Mouse (Mus musculus) kidney, adult 2 months (tissue): ENCODE data around the gene Sftpa1. TPM values are rescaled to one million over a fixed set of nuclear protein-coding genes. Genes with fewer than 3 reads are reported as not detected.

Source experiments
- DNase-seq: peaks from one replicate; pipeline ENCODE4 v3.0.0; 2021
- H3K27ac ChIP-seq: fragments of 200-500 bp; 2 replicates; pipeline ENCODE4 v1.5.1; 2012; ENCODE audit warnings: low read depth, low read length, control low read depth, inconsistent platforms; ENCODE audit not compliant: insufficient read depth
- H3K27me3 ChIP-seq: fragments of 200-500 bp; replicated peaks from 2 replicates; pipeline ENCODE4 v1.6.1; 2012; ENCODE audit warnings: mild to moderate bottlenecking, moderate library complexity, low read length, inconsistent platforms; ENCODE audit not compliant: control insufficient read depth, insufficient read depth
- H3K36me3 ChIP-seq: fragments of 200-500 bp; 2 replicates; pipeline ENCODE4 v1.6.1; 2012; ENCODE audit warnings: mild to moderate bottlenecking, moderate library complexity, low read length, inconsistent platforms; ENCODE audit not compliant: control insufficient read depth, insufficient read depth
- H3K4me1 ChIP-seq: fragments of 200-500 bp; 2 replicates; pipeline ENCODE4 v1.6.1; 2011; ENCODE audit warnings: low read length; ENCODE audit not compliant: control insufficient read depth, insufficient read depth
- H3K4me3 ChIP-seq: fragments of 200-500 bp; 2 replicates; pipeline ENCODE4 v1.5.1; 2011; ENCODE audit warnings: mild to moderate bottlenecking, low read depth, low read length, control low read depth; ENCODE audit not compliant: insufficient read depth
- CTCF ChIP-seq: fragments of 200-500 bp; conservative IDR thresholded peaks from 2 replicates; pipeline ENCODE4 v1.5.1; 2011; ENCODE audit warnings: low read depth, mild to moderate bottlenecking, control low read depth, low read length, moderate library complexity, mixed read lengths; ENCODE audit not compliant: insufficient read depth, insufficient read length
- POLR2A ChIP-seq: fragments of 200-500 bp; IDR thresholded peaks from one replicate; pipeline ENCODE4 v1.6.1; 2011; ENCODE audit warnings: low read depth, low read length, control low read depth
- WGBS: fragments of 180-500 bp; shearing (Covaris S2); methylation state at CpG from one replicate; pipeline ENCODE4 v1.1.7; 2018; 5-methylcytosine and 5-hydroxymethylcytosine counted together
- polyA plus RNA-seq: library from polyadenylated mRNA; depleted of rRNA; stranded (reverse); fragments of >200 nt; gene quantifications from 2 replicates; pipeline ENCODE4 v1.2.3, GENCODE M21; 2012

Gene Sftpa1
- polyA plus RNA-seq, 1 experiment, result not detected

DNA sequence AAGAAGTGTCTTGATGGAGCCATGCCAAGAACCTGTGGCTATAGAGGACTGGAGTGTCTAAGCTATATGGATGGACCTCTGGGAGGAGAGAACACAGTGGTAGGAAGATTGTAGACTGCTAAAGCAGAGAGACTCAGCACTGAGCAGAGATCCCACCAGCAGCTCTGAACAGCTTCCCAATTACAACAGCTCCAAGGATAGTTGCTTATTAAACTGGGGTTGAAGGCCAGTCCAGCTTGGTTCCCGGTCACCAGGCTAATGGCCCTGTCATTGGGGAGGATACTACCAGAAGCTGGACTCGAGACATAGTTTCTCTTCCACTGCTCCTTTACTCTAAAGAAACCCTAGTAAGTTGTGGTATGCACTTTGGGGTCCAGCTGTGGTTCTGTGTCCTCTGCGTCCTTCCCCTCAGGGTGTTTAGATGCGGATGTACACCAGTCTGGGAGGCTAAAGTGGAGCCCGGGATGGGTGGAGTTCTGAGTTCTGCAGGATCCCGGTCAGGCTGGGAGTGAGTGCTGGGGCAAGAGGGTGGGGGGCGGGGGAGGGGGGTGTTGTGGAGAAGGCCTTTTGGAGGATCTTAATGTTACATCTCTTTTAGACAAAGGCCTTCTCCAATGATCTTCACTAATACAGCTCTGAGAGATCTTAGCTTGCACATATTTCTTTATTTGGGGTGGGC lies 19.8 kb downstream of the Sftpa1 start, which contains the start of gene Mbl1:
Gene Mbl1, plus strand, starts transcription at position 239 of the 679 bp plus-strand sequence.
- Histone ChIP-seq H3K36me3 (no peaks in the 10 kb centered on the region), H3K4me3 (no peak within 1 kb of the TSS), H3K27me3 (no peaks in the 10 kb centered on the region), H3K27ac (no peak within 1 kb of the TSS), H3K4me1 (no peaks in the 10 kb centered on the region)
- no peak for TF ChIP-seq POLR2A
- WGBS, result 73% methylated on average over 7 of the region's 7 CpGs
- DNase-seq, result peak; percentile 78

DNA sequence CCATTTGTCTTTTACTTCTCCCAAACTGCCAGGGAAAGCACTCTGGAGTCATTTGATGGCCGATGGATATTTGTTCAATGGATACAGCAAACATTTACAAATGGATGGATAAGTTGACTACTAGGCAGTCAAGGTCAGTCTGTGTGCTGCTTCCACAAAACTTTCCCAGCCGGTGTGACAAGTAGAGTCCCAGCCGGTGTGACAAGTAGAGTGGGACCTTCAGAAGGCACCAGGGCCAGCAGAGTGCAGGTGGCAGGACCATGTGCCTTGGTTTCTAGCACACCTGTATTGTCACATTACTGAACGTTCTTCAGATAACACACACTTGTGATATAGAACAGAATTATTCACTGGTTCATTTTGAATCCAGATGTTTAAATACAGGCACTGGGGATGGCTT lies 28.5 kb downstream of the Sftpa1 start:
- no peak for DNase-seq
- H3K4me3 ChIP-seq, result no peak overlapping the region
- H3K27me3 ChIP-seq, result no peaks in the 10 kb centered on the region
- WGBS, result 88% methylated on average over 4 of the region's 4 CpGs
- H3K4me1 ChIP-seq, result peaks cover 4% of the 10 kb centered on the region; the same call in 1 of the 2 replicates
- no peak for TF ChIP-seq POLR2A
- no peak for TF ChIP-seq CTCF
- H3K27ac ChIP-seq, result no peak overlapping the region
- no peaks in the 10 kb centered on the region for H3K36me3 ChIP-seq

DNA sequence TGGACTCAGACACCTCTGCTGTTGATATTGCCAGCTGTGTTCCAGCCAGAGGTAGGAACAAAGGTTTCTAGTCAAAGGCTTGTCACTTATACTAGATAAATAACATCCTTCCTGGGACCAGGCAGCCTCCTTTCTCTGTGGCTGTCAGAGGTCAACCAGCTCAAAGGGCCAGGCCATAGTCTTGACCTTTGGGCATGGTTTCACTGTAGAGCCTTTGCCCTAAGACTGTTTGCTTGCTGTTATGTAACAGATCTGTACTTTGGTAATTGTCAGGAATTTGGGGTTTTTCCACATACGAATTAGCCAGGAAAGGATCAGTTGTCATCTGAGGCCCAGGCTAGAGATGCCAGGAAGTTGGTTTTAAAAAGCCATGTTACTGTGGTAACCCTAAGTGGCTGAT lies 29.2 kb downstream of the Sftpa1 start:
- H3K36me3 ChIP-seq, result no peaks in the 10 kb centered on the region
- TF ChIP-seq POLR2A (no peak), CTCF (no peak)
- peaks cover 4% of the 10 kb centered on the region; the same call in 1 of the 2 replicates for H3K4me1 ChIP-seq
- DNase-seq, result peak; percentile 87
- WGBS, result 16% methylated on average over 1 of the region's 1 CpGs
- no peak overlapping the region for H3K4me3 ChIP-seq
- no peaks in the 10 kb centered on the region for H3K27me3 ChIP-seq
- H3K27ac ChIP-seq, result peak overlapping the region; percentile 84

DNA sequence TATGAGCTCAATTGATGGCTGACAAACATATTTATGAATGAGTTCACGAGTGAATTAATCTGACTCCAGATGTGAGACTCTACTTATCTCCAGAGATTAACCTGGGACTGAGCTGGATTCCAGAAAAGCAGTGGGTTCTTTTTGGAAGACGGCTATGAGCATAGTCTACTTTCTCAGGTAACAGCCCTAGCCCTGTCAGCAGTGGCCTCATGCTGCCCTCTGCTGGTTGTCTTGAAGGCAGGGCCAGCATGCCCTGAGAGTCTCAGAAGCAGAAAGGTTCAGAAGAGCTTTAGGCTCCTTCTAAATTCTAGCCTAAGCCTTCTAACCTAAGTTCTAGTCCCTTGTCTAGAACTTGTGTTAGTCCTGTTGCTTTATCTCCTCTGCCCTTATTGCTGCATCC lies 31.1 kb downstream of the Sftpa1 start:
- WGBS, result 7% methylated on average over 2 of the region's 2 CpGs
- peak; percentile 92 for TF ChIP-seq CTCF
- no peak for TF ChIP-seq POLR2A
- DNase-seq, result peak; percentile 65

DNA sequence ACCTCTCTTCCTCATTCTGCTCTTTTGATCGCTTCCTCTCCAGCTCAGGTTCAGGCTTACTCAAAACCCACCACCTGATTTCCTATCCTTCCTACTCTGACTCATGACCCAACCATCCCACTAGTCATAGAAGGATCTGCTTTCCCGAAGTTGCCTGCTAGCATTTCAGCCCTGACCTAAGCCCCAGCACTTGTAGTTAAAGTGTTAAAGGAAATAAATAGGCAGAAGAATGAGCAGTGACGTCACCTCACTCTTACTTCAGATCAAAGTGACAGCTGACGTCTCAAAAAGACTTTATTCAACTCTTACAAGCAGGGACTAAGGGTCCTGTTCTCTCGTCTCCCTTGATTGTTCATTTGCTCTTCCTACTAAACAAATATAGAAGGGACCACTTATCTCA lies 35.7 kb downstream of the Sftpa1 start:
- TF ChIP-seq POLR2A (no peak), CTCF (no peak)
- Histone ChIP-seq H3K27ac (no peak overlapping the region), H3K4me3 (no peak overlapping the region), H3K36me3 (no peaks in the 10 kb centered on the region), H3K27me3 (no peaks in the 10 kb centered on the region), H3K4me1 (no peaks in the 10 kb centered on the region)
- WGBS, result 54% methylated on average over 5 of the region's 5 CpGs
- DNase-seq, result no peak

More for the DNA sequence above, 31.1 kb downstream of the Sftpa1 start:
- Histone ChIP-seq H3K4me1 (peaks cover 4% of the 10 kb centered on the region; the same call in 1 of the 2 replicates), H3K27me3 (no peaks in the 10 kb centered on the region), H3K36me3 (no peaks in the 10 kb centered on the region), H3K4me3 (no peak overlapping the region), H3K27ac (no peak overlapping the region)

DNA sequence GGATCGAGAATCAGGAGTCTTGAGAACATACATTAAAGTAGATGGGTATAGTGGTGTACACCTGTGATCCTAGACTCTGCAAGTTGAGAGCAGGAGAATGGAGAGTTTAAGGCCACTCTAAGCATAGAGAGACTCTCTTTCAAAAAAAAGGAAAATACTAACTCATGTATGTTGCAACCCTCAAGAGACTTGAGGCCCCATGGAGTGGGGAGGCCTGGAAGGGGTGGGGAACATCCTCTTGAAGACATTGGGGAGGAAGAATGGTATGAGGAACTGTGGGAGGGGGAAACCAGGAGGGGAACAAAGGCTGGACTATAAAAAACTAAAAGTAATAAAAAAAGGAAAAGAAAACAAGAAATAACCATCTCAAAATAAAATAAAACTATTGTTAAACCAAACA lies 37.0 kb downstream of the Sftpa1 start:
- Histone ChIP-seq H3K27me3 (no peaks in the 10 kb centered on the region), H3K36me3 (no peaks in the 10 kb centered on the region)
- WGBS, result 90% methylated on average over 1 of the region's 1 CpGs

DNA sequence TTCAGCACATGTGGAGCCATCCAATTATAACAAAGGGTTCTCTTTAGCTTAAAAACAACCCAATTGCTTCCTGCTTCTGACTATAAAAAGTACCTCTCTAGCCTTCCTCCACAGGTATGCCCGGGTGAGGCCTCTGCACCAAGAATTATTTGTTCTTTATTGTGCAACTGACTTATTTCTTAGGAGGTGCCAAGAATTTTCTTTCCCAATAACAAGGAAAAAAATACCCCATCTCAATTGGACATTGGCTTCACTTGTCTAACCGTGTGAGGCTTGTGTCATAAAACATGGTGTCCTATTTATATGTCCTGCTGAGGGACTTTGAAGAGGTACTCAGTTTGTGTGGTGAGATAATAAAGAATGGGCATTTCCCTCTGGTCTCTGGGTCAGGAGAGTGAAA lies 38.9 kb downstream of the Sftpa1 start:
- Histone ChIP-seq H3K4me3 (no peak overlapping the region), H3K36me3 (no peaks in the 10 kb centered on the region), H3K27ac (no peak overlapping the region), H3K27me3 (no peaks in the 10 kb centered on the region), H3K4me1 (no peaks in the 10 kb centered on the region)
- WGBS, result 76% methylated on average over 2 of the region's 2 CpGs
- TF ChIP-seq CTCF (no peak), POLR2A (no peak)
- DNase-seq, result no peak

More for the DNA sequence above, 37.0 kb downstream of the Sftpa1 start:
- no peak for DNase-seq
- TF ChIP-seq CTCF (no peak), POLR2A (no peak)
- no peaks in the 10 kb centered on the region for H3K4me1 ChIP-seq
- H3K27ac ChIP-seq, result no peak overlapping the region
- H3K4me3 ChIP-seq, result no peak overlapping the region
